Mouse (Mus musculus): ENCODE results near the gene Epb42.

DNA sequence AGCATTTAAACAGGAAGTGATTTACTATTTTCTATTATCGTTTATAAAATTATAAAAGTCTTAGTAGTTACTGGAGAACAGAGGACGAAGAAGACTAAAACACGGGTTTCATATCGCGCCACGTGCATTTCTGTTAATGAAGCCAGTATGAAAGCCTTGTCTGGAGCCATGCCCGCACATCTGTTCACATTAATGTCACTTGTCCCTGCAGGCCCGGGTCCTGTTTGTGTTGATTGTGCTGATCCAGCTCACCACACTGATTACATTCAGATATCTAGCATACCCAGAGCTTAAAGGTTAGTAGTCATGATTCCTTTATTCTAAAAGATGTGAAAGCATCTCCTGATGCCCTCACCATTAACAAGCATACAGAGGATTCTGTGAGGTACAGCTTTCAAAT lies 38.0 kb downstream of the Epb42 start:
- TF ChIP-seq MYC (IDR thresholded peaks at IDR 0.05; ENCODE audit: low read depth, low read length) (no peak), MAX (IDR thresholded peaks at IDR 0.05; ENCODE audit: low read length) (no peak), USF1 (IDR thresholded peaks at IDR 0.05; ENCODE audit: low read depth, low read length) (no peak), EP300 (IDR thresholded peaks at IDR 0.05; ENCODE audit: low read length) (no peak), CTCF (conservative IDR thresholded peaks at IDR 0.05 in 1 of 2, IDR thresholded peaks at IDR 0.05 in 1 of 2; ENCODE audit: low read depth in 2 of 2, low read length in 2 of 2) (no peak), ZMIZ1 (IDR thresholded peaks at IDR 0.05; ENCODE audit: low read depth, low read length) (no peak), POLR2A (IDR thresholded peaks at IDR 0.05; ENCODE audit: low read depth, low read length) (no peak), MAFK (IDR thresholded peaks at IDR 0.05; ENCODE audit: insufficient replicate concordance, low read length) (no peak), POLR2AphosphoS2 (IDR thresholded peaks at IDR 0.05; ENCODE audit: low read depth, low read length) (no peak), HCFC1 (IDR thresholded peaks at IDR 0.05; ENCODE audit: low read depth, low read length) (no peak), TBP (conservative IDR thresholded peaks at IDR 0.05; ENCODE audit: low read depth, low read length) (no peak), ZC3H11A (IDR thresholded peaks at IDR 0.05; ENCODE audit: low read depth, low read length) (no peak), KAT2A (IDR thresholded peaks at IDR 0.05; ENCODE audit: insufficient replicate concordance, low read length) (no peak), GABPA (IDR thresholded peaks at IDR 0.05; ENCODE audit: insufficient replicate concordance, low read depth, low read length) (no peak)
